Comparison of ENCODE assay signal across 17 mouse cellular contexts in the genomic region with DNA sequence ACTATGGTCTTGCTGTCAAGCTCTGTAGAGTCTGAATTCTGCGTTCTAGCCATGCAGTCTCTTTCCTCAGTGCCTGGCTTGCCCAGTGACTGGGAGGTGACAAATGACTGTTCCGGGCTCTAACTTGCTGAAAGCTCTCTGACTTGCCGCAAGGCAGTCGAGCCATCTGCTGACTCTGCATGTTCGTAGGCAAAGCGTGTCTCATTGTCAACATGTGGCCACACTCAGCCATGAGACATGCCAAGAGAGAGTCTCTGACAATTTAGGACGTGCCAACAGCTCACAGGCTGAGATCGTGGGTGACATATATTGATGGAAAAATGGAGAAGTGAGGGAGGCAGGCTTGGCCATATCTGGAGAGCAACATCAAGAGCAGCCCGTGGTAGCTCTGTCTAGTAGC. TPM values are rescaled to one million over a fixed set of nuclear protein-coding genes. Genes with fewer than 3 reads are reported as not detected.
DNase-seq lines count a peak whose midpoint lies in the region; ATAC-seq and TF ChIP-seq lines count a peak whose summit lies in the region.
"Had no signal": no experiment of that assay in that cellular context is flagged by ENCODE, and none has a peak within 500 bp of the region (broad histone marks: within the 10 kb centered on the region; RNA-seq: fewer than 3 reads in every experiment).

No protein-coding gene starts in this region.

- H3K27ac ChIP-seq in forebrain, embryonic 10.5 days, result 0 out of 2 replicates have a peak overlapping the region, but pooled peaks have one; percentile 51
- H3K27ac ChIP-seq in forebrain, embryonic 12.5 days, result no peak overlapping the region
- H3K27ac ChIP-seq in CH12.LX (ENCODE audit: insufficient read depth, low read depth), result no peak overlapping the region
- no peak overlapping the region for H3K27ac ChIP-seq in liver, adult 2 months (replicated peaks; ENCODE audit: insufficient read depth, low read depth, low read length)
- H3K27ac ChIP-seq: heart, embryonic 15.5 days; limb, embryonic 10.5 days; neural tube, embryonic 13.5 days had no signal

- no peaks in the 10 kb centered on the region for H3K9me3 ChIP-seq in forebrain, embryonic 10.5 days
- H3K9me3 ChIP-seq in forebrain, embryonic 12.5 days, result no peaks in the 10 kb centered on the region
- H3K9me3 ChIP-seq in CH12.LX (replicated peaks; ENCODE audit: low read length), result no peaks in the 10 kb centered on the region
- H3K9me3 ChIP-seq: heart, embryonic 15.5 days; limb, embryonic 10.5 days; midbrain, embryonic 12.5 days; neural tube, embryonic 13.5 days had no signal

- ATAC-seq in forebrain, embryonic 12.5 days (ENCODE audit: low FRiP score), result no peak
- no peak for ATAC-seq in granulocyte monocyte progenitor cell, adult 5-6 weeks (replicated peaks; ENCODE audit: poor library complexity, severe bottlenecking)
- ATAC-seq: intestine, embryonic 16.5 days had no signal

- no peak for DNase-seq in forebrain, embryonic 10.5 days (ENCODE audit: extremely low spot score, low spot score)
- DNase-seq in layer of hippocampus, adult 18-20 months (ENCODE audit: low spot score in 2 of 2), result peak; percentile 60 to 68
- no peak for DNase-seq in layer of hippocampus, adult 9-10 months (ENCODE audit: low spot score)
- DNase-seq in CH12.LX (ENCODE audit: extremely low read depth), result no peak
- peak; percentile 24 for DNase-seq in liver, adult 2 months (ENCODE audit: extremely low read depth, low read depth, low spot score)
- no peak for DNase-seq in Muller cell, postnatal 12 days (ENCODE audit: inconsistent ontology term)
- DNase-seq: B cell, adult 2 months; gastrocnemius, postnatal 14 days; kidney, postnatal 36 days; thymus, adult 18-20 months had no signal

- no peaks in the 10 kb centered on the region for H3K36me3 ChIP-seq in forebrain, embryonic 10.5 days (replicated peaks)
- H3K36me3 ChIP-seq in forebrain, embryonic 12.5 days (replicated peaks), result no peaks in the 10 kb centered on the region
- no peaks in the 10 kb centered on the region for H3K36me3 ChIP-seq in CH12.LX (replicated peaks in 1 of 2; ENCODE audit: control insufficient read depth in 1 of 2, insufficient read depth in 1 of 2, low read length in 1 of 2)
- no peaks in the 10 kb centered on the region for H3K36me3 ChIP-seq in liver, adult 2 months (ENCODE audit: control insufficient read depth, insufficient read depth, low read length)
- H3K36me3 ChIP-seq: heart, embryonic 15.5 days; limb, embryonic 10.5 days; midbrain, embryonic 12.5 days; neural tube, embryonic 13.5 days had no signal

- in situ Hi-C loops in CH12.LX (cut with MboI; ENCODE audit: low pct_ligation_motif_present, low pct_unique_long_range_greater_than_20kb, low sequenced_read_pairs), result no loop called here

- 91% methylated on average over 9 of the region's 9 CpGs for WGBS in forebrain, embryonic 10.5 days
- 89% methylated on average over 9 of the region's 9 CpGs for WGBS in forebrain, embryonic 12.5 days
- 66% methylated on average over 9 of the region's 9 CpGs for WGBS in liver, adult 2 months

- no peak for TF ChIP-seq RAD21 in CH12.LX (IDR thresholded peaks at IDR 0.05; ENCODE audit: low read depth, low read length)

- no peaks in the 10 kb centered on the region for H3K27me3 ChIP-seq in forebrain, embryonic 10.5 days (ENCODE audit: poor library complexity, severe bottlenecking)
- H3K27me3 ChIP-seq in forebrain, embryonic 12.5 days, result no peaks in the 10 kb centered on the region
- H3K27me3 ChIP-seq in CH12.LX (replicated peaks), result no peaks in the 10 kb centered on the region
- H3K27me3 ChIP-seq in liver, adult 2 months (ENCODE audit: control insufficient read depth, insufficient read depth, low read length), result no peaks in the 10 kb centered on the region
- H3K27me3 ChIP-seq: heart, embryonic 15.5 days; midbrain, embryonic 12.5 days; neural tube, embryonic 13.5 days had no signal

- TF ChIP-seq CTCF in CH12.LX (conservative IDR thresholded peaks at IDR 0.05 in 1 of 2, IDR thresholded peaks at IDR 0.05 in 1 of 2; ENCODE audit: low read depth in 2 of 2, low read length in 2 of 2), result no peak
- TF ChIP-seq CTCF in liver, adult 2 months (IDR thresholded peaks at IDR 0.05; ENCODE audit: low read depth, low read length), result no peak

- dilution Hi-C loops in CH12.LX (cut with MboI; ENCODE audit: extremely low pct_ligation_motif_present, extremely low pct_unique_long_range_greater_than_20kb, low sequenced_read_pairs), result no loop called here

- TF ChIP-seq POLR2A in CH12.LX (IDR thresholded peaks at IDR 0.05; ENCODE audit: low read depth, low read length), result no peak
- TF ChIP-seq POLR2A in liver, adult 2 months (IDR thresholded peaks at IDR 0.05; ENCODE audit: extremely low read depth, insufficient read depth, low read length), result no peak

- TF ChIP-seq EP300 in CH12.LX (IDR thresholded peaks at IDR 0.05; ENCODE audit: low read length), result no peak

- no peaks in the 10 kb centered on the region for H3K79me2 ChIP-seq in CH12.LX (replicated peaks; ENCODE audit: control insufficient read depth, extremely low read depth, insufficient read depth, poor library complexity, severe bottlenecking)
- H3K79me2 ChIP-seq in liver, adult 2 months (ENCODE audit: control insufficient read depth, insufficient read depth, low read length), result no peaks in the 10 kb centered on the region

- no peak overlapping the region for H3K4me3 ChIP-seq in forebrain, embryonic 10.5 days
- no peak overlapping the region for H3K4me3 ChIP-seq in forebrain, embryonic 12.5 days (replicated peaks)
- no peak overlapping the region for H3K4me3 ChIP-seq in CH12.LX (replicated peaks in 1 of 3; ENCODE audit: low read depth in 2 of 3, low read length in 2 of 3, poor library complexity in 1 of 3)
- no peak overlapping the region for H3K4me3 ChIP-seq in liver, adult 2 months (ENCODE audit: insufficient read depth, low read depth, low read length)
- H3K4me3 ChIP-seq: heart, embryonic 15.5 days; limb, embryonic 10.5 days; midbrain, embryonic 12.5 days; neural tube, embryonic 13.5 days had no signal

- H3K9ac ChIP-seq in forebrain, embryonic 12.5 days, result no peak overlapping the region
- no peak overlapping the region for H3K9ac ChIP-seq in CH12.LX (ENCODE audit: insufficient read depth, low read depth)
- H3K9ac ChIP-seq in liver, adult 2 months (ENCODE audit: low read depth, low read length), result no peak overlapping the region
- H3K9ac ChIP-seq: heart, embryonic 15.5 days; midbrain, embryonic 12.5 days; neural tube, embryonic 13.5 days had no signal

- peaks cover 16% of the 10 kb centered on the region; the same call in 1 of the 2 replicates for H3K4me1 ChIP-seq in forebrain, embryonic 10.5 days
- H3K4me1 ChIP-seq in forebrain, embryonic 12.5 days, result peaks cover 20% of the 10 kb centered on the region; the same call in 1 of the 2 replicates
- H3K4me1 ChIP-seq in CH12.LX (ENCODE audit: control insufficient read depth in 1 of 2, insufficient read depth in 2 of 2), result no peaks in the 10 kb centered on the region
- H3K4me1 ChIP-seq in liver, adult 2 months (ENCODE audit: control insufficient read depth, insufficient read depth, low read length), result no peaks in the 10 kb centered on the region
- H3K4me1 ChIP-seq: limb, embryonic 10.5 days had no signal

- H3K4me2 ChIP-seq in forebrain, embryonic 12.5 days, result no peak overlapping the region
- H3K4me2 ChIP-seq in CH12.LX (ENCODE audit: insufficient read depth, low read depth, poor library complexity, severe bottlenecking), result no peak overlapping the region
- H3K4me2 ChIP-seq: heart, embryonic 15.5 days; neural tube, embryonic 13.5 days had no signal

TF ChIP-seq in CH12.LX, 34 proteins besides CTCF, POLR2A, EP300 and RAD21:
- TF ChIP-seq MAFK (IDR thresholded peaks at IDR 0.05; ENCODE audit: insufficient replicate concordance, low read length) (0 out of 2 replicates have a peak, but pooled peaks have one; percentile 38), BHLHE40 (IDR thresholded peaks at IDR 0.05; ENCODE audit: low read depth, low read length) (no peak)

RNA-seq across cellular contexts. Expression of a gene that starts 36.9 kb away (rescaled TPM):
- polyA plus RNA-seq in forebrain, embryonic 10.5 days (2016; fragmentation: Nextera tagmentation; extraction: Ambion mirVana), result 26.4 and 29.0 TPM in 2 replicates
- 36.6 and 37.2 TPM in 2 replicates for polyA plus RNA-seq in forebrain, embryonic 12.5 days (2016; fragmentation: Nextera tagmentation; extraction: Ambion mirVana)
- total RNA-seq in layer of hippocampus, adult 18-20 months (2021), result 10 to 100 TPM; 63.8 to 66.2 TPM
- 1.8 and 2.6 TPM in 2 replicates for total RNA-seq in CH12.LX (2012; rRNA removed)
- 1.6 and 1.8 TPM in 2 replicates for total RNA-seq in CH12.LX (2014; rRNA removed)
- polyA plus RNA-seq in CH12.LX (2012; ENCODE audit: insufficient read length, low read depth), result 4.2 and 5.3 TPM in 2 replicates
- 8.5 and 10.4 TPM in 2 replicates for total RNA-seq in liver, adult 2 months (2014; rRNA removed)
- 22.2 and 23.5 TPM in 2 replicates for polyA plus RNA-seq in liver, adult 2 months (2012; rRNA removed)
- total RNA-seq in granulocyte monocyte progenitor cell, adult 5-6 weeks (2014; fragmentation: Nextera tagmentation), result 51.0 and 55.5 TPM in 2 replicates
- 12.8 and 17.0 TPM in 2 replicates for total RNA-seq in granulocyte monocyte progenitor cell, adult 5-6 weeks (2017)

RNA-seq across cellular contexts. Expression of a gene that starts 37.6 kb away (rescaled TPM):
- polyA plus RNA-seq in forebrain, embryonic 10.5 days (2016; fragmentation: Nextera tagmentation; extraction: Ambion mirVana), result 0.98 and 1.4 TPM in 2 replicates
- polyA plus RNA-seq in forebrain, embryonic 12.5 days (2016; fragmentation: Nextera tagmentation; extraction: Ambion mirVana), result 1.5 and 1.8 TPM in 2 replicates
- 1 to 10 TPM; 1.9 to 2.7 TPM for total RNA-seq in layer of hippocampus, adult 18-20 months (2021)
- not detected in 2 replicates for total RNA-seq in CH12.LX (2012; rRNA removed)
- not detected in 2 replicates for total RNA-seq in CH12.LX (2014; rRNA removed)
- polyA plus RNA-seq in CH12.LX (2012; ENCODE audit: insufficient read length, low read depth), result not detected in 2 replicates
- 3.5 and 4.9 TPM in 2 replicates for total RNA-seq in liver, adult 2 months (2014; rRNA removed)
- 0.61 and 1.1 TPM in 2 replicates for polyA plus RNA-seq in liver, adult 2 months (2012; rRNA removed)
- total RNA-seq in granulocyte monocyte progenitor cell, adult 5-6 weeks (2014; fragmentation: Nextera tagmentation), result 12.4 and 26.0 TPM in 2 replicates
- total RNA-seq in granulocyte monocyte progenitor cell, adult 5-6 weeks (2017), result 15.0 and 15.4 TPM in 2 replicates

Comparison
In these comparisons a context has a peak if more than half of its experiments do, and no peak if none do; other contexts are left out.
1. DNase-seq: peak in layer of hippocampus, adult 18-20 months (2 of 2) and liver, adult 2 months (single experiment); none in forebrain, embryonic 10.5 days (single experiment), layer of hippocampus, adult 9-10 months (single experiment), CH12.LX (single experiment) and Muller cell, postnatal 12 days (single experiment).